Mouse (Mus musculus): ENCODE measurements around the gene Rtn1.

GRCm38 (mm10) chr12:72433241-72433865 is 24.5 kb upstream of the Rtn1 start:
- TF ChIP-seq CTCF (conservative IDR thresholded peaks at IDR 0.05; ENCODE audit: low read length), result no peak
- TF ChIP-seq POU5F1 (IDR thresholded peaks at IDR 0.05; ENCODE audit: borderline replicate concordance, low read length), result no peak
- TF ChIP-seq NANOG (IDR thresholded peaks at IDR 0.05; ENCODE audit: borderline replicate concordance, low read length), result no peak

Data from E14TG2a.4 (cell line).